Mouse (Mus musculus) A20 (cell line): ENCODE measurements around the gene Cd3d.

Experiments
- DNase-seq: peaks from one replicate; pipeline ENCODE4 v3.0.0-alpha.2; 2011; ENCODE audit warnings: low read depth, low spot score

Cd3d gene

DNA sequence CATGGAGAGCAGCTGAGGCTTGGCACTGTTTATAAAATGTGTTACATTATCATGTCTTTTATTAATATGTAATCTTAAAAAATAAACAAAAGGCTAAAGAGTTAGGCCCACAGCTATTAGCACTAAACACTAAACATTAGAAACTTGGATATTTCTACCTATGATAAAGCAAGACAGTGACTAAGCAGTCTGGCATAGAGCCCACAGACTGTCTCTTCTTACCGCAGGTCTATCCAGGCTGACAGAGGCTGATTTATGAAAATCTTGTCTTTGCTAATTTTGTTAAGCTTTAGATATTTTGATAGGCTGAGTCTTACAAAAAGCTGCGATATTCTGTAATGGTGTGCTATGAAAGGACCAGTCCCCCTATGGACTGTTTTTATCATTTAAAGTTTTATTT, 11.7 kb downstream of the Cd3d start:
- DNase-seq, result no peak

DNA sequence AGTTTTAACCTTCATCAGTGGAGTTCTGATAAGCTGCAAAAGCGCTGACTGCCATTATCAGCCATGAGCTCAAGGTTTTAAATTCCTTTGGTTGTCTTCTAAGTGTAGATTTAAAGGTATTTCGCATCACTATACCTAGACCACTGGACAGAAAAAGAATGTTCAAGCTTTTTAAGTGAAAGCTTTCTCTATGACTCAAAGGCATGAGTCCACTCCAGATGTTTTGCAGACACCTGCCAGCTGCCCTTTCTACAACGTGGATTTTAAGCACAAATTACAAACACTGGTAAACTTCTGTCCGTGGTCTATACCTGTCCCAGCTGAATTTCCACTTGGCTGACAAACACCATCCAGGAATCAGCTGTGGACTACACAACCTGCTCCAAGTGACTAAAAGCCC, 13.4 kb downstream of the Cd3d start:
- DNase-seq, result no peak

GRCm38 (mm10) chr9:44996590-44996989, 15.0 kb downstream of the Cd3d start:
- DNase-seq, result no peak

GRCm38 (mm10) chr9:44998138-44998537, 16.6 kb downstream of the Cd3d start:
- no peak for DNase-seq

DNA sequence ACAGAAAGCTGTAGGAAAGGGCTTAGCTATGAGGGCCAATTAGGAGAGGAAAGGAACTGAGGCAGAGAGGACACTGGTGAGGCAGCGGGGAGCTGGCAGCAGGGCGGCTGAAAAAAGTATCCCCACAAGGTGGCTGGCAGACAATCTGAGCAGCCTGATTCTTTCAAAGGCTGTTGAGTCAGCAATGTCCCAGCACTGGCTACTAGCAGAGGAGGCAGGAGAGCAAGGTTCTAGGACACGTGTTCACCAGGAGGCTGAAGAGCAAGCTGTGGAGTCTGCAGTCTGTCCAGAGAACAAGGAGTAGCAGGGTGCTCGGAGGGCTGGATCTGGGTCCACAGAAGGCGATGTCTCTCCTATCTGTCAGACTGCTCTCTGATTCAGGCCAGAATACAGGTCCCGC, 17.6 kb downstream of the Cd3d start:
- no peak for DNase-seq

DNA sequence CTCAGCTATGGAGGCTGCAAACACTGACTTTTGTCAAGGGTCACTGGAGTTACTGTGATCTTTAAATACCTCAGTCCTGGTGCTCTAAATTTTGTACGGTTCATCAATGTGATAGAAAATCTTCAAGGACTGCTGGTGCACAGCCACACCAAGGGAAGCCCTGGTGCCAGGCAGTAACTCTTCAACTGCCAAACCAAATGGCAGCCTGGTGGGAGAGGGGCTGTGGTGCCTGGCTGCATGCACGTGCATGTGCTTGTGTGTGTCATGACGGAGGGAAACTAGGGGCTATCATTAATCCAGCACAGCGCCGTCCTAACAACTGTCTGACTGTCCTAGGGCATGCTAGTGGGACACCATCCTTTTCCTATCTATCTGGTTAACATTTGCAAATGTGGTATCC, 18.2 kb downstream of the Cd3d start:
- no peak for DNase-seq

DNA sequence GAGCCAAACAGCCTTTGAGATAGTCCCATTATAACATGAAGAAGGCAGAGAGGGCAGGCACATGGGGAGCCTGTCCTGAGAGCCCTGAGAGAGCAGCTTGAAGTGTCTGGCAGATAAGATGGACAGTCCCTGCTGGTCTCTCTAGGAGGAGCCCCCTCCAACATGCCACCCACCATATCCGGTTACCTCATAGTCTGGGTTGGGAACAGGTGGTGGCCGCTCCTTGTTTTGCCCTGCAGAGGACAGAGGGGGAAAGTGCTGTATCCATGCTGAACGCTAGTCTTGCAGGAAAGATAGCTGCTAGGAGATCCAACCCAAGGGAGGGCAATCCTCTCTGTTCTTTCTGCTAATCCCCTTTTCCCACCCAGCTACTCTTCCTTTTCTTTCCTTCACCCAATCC, 18.7 kb downstream of the Cd3d start:
- no peak for DNase-seq

GRCm38 (mm10) chr9:45007404-45007803, 25.8 kb downstream of the Cd3d start:
- no peak for DNase-seq

DNA sequence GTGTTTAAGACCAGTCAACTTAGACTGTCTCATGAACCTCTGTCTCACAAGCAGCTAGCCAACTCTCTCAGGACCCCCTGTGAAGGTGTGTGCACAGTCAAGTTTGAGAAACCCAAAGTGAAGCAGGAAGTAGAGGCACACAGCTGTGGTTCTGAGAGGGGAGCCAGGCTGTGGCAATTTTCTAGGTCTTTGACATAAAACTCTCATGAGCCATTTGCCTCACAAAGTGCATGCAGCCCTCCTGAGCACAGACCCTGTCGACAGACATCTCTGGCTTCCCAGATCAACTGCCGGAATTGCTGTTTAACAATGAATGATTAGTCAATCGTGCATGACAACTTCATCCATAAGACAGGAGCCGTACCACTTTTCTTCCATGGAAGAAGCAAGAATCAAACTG, 26.8 kb downstream of the Cd3d start:
- DNase-seq, result no peak

DNA sequence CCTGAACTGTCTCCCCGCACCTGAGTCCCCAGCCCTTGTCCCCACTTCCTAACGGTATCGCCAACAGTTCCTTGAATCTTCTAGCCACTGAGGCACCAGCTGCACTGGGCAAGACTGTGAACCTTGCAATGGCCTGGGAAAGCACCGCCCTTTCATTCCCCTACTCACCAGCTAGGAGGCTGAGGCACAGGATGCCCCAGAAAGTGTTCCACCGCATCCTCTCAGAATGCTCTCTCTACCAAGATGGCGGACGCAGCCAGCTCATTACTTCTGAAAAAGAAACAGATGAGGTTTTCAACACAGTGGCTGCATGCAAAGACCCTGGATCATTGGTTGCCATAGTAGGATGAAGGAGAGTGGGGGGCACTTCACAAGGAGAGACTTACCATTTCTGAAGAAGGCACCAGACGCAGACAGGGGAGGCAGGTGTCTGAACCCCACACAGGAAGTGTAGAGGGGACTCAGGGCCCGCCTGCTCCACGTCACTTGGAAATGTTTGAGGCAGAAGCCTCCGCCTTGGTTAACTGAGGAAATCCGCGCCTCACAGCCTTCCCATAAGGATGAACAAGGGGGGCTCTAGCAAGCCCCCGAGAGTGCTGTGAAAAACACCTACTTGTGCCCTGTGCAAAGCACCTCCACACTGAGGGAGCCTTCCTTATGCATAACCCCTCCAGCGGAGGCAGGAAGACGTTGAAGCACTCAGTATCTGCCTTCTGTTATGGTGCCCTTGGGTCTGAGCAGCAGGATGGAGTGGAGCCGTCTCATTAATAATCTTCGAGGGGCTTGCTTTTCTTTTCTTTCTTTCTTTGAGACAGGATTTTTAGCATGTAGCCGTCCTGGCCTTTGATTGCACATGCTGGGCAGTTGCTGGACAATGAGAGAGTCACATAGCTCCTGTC, 27.8 kb downstream of the Cd3d start, which contains the start of gene Cd3e:
Gene Cd3e, minus strand, starts transcription at position 448 of the 899 bp plus-strand sequence.
- DNase-seq, result no peak

DNA sequence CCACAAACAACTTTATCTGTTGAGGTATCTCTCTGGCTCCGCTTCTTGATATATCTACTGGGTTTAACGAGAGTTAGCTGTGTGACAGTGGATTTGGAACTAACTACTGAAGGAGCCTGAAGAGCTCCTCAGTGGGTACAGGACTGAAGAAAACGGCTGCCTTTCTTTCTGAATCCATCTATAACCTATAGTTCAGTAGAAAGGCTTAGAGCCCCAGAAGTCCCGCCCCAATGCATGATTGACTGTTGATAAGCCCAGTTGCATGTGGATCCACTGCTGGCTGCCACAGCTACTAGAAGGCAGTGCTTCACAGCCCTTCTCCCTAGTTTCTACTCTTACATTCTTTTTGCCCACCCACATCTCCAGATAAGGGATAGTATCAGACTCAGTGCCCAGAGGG, 28.9 kb downstream of the Cd3d start:
- DNase-seq, result no peak

GRCm38 (mm10) chr9:45011291-45011690, 29.7 kb downstream of the Cd3d start:
- no peak for DNase-seq

DNA sequence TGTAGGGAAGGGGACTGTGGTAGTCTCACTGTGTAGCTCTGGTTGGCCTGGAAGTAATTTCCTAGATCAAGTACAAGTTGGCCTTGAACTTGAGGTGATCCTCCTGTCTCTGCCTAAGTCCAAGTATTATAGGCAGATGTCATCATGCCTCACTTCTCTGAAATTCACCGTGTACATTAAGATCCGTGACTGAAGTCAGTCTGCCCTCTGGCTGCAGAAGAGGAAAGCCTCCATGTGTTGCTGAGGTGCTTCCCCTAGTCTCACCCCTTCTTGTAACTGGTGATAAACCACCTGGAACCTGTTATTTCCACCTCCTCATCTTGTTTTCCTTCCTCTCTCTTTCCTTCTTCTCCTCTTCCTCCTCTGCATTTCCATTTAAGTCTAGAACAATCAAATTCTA, 33.3 kb downstream of the Cd3d start:
- DNase-seq, result peak; percentile 28

GRCm38 (mm10) chr9:45015841-45016240, 34.3 kb downstream of the Cd3d start:
- DNase-seq, result no peak

DNA sequence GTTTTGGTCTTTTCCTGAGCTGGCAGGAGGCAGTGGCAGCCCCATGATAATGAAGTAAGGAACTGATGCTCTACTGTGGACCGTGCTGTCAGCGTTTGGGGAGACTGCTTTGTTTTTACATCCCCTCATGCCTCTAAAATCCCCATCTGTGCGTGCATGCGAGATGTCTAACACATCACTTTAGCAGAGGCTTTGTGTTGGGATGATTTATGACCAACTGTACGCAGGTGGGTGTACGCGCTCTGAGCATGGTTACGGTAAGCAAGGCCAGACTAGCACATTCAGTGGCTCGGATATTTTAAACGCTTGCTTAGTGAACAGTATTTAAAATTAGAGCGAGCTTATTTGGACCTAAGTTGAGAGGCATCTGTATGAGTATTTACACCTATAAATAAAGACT, 36.4 kb downstream of the Cd3d start:
- DNase-seq, result no peak

DNA sequence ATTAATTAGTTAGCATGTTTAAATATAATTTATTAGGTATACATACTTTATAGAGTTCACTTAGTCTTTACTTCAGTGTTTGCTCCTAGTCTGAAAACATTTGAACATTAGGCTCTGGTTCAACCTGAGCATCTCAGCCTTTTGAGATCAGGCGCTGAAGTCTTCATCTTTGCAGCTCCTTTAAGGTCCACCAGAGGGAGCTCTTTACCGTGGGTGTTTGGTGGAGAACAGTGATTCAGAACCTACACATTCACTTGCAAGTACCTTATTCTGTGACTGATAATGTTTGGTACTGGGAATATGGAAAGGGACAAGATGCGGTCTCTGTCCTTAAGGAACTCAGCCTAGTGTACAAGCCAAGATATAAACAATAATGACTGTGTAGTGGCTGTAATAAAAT, 41.2 kb downstream of the Cd3d start:
- DNase-seq, result peak; percentile 71

DNA sequence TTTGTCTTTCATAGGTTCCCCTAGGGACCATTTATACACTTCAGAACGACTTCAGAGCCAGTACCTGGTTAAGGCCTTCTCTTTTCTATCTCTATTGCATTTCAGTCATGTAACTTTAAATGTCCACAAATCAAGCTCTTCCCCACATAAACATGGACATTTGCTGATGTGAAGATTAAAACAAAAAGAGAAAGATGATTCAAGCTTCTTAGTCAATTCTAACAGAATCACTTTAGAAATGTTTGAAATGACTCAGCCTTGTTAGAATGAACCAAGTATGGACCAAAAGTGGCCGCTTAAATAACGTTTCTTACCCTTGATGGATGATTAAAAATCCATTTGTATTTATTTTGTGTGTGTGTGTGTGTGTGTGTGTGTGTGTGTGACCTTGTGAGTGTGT, 42.1 kb downstream of the Cd3d start:
- no peak for DNase-seq

DNA sequence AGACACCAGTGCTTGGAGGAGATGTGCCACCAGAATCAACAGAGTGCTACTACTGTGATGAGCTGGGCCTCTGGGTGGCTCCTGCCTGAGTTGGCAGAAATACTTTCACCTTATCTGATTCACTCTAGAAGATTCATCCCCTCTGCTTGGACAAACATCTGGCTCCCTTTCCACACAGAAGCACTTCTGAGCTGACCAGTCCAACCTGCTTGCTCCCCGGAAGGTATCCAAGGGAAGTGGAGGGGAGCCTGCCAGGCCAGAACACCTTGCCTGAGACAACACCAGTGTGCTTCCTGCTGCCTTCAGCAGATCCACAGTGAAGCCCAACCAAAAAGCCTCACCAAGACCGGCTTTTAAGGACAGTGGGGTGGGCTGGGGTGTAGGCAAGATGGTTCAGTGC, 42.6 kb downstream of the Cd3d start:
- DNase-seq, result no peak

DNA sequence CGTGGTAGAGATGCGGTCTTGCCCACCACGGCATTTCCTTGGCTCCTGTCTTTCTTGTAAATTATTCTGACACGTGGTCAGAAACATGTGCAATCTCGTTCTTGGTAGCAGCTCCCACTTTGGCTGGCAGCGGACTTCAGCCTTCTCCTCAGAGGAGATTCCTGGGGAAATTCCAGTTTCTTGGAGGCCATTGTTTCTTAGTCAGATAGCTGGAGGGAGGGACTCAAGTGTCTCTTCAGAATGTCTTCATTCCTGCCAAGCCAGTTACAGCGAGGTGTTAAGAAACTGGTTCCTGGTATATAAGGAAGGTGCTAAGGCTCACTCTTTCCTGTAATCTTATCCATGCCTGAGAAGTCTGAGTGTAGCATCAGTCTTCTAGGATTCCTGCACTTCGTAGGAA, 45.8 kb downstream of the Cd3d start:
- DNase-seq, result no peak

DNA sequence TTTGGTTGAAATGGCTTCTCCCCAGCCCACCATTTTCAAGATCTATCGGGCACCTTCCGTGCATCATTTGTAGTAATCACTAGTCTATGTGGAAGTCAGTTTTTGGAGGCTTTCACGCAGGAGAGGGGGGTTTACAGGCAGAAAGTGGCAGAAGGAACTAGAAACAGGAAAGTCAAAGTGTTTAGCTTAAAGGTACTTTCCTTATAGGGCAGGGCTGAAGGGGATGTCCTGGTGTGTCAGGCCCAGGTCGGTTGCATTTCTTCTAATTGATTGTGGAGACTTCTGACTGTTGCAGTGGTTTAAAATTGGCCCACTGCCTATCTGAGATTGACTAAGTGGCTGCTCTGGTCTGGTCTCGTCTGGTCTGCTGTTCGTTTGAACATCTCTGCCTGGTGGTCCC, 48.8 kb downstream of the Cd3d start:
- DNase-seq, result peak; percentile 73

DNA sequence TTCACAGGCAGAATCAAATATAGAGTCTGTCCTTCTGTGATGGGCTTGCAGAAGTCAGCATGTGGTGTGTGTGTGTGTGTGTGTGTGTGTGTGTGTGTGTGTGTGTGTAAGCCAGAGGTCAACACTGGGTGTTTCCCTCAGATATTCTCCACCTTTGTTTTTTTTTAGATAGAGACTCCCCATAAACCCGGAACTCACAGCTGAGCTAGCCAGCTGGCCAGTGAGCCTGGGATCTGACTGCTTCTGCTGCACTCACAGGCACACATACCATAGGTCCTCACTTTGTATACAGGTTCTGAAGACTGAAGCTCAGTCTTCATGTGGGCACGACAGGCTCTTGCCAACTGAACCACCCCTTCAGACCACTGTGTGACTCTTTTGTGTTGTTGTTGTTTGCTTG, 50.7 kb downstream of the Cd3d start:
- no peak for DNase-seq

DNA sequence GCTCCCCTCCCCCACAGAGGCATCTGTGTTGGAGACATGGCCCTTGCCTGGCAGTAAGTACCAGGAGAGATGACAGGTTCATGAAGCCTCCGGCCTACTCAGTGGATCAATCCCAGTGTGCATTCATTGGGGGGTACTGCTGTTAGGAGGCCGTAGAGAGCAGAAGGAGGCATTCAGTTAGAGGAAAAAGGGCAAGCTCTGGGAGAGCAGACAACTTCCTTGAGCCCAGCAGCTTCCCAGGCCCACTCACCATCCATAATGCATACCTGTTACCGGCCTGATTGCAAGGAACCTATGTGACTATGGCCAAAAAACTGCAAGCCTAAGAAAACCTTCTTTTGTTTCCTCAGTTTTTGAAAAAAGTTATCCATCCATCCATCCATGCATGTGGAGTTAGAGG, 52.9 kb downstream of the Cd3d start:
- no peak for DNase-seq
